9 mouse cellular contexts compared by ENCODE assay signal in the genomic region with DNA sequence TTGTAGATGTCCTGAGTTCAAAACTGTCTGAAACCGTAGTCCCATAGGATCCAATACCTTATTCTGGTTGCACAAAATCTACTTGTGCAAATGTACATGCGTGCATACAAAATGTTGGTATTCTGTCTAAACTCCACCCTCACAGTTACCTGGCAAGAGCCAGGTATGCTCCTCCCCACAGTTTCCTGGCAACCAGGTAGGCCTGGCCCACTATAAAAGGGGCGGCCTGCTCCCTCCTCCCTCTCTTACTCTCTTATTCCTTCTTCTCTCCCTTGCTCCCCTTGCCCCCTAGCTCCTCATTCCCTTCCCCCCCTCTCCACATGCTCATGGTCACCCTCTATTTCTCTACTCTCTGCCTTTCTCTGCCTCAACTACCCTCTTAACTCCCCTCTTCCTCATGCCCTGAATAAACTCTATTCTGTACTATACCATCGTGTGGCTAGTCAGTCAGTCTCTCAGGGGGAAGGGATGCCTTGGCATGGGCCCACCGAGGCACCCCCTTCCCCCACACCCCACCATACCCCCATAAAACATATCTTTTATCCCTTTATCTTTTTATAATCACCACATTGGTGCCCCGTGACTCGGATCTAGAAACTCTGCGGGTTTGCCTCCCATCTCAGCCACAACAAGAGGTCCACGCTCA. TPM values are rescaled to one million over a fixed set of nuclear protein-coding genes. Genes with fewer than 3 reads are reported as not detected.
DNase-seq lines count a peak whose midpoint lies in the region; ATAC-seq lines count a peak whose summit lies in the region.
"Had no signal": no experiment of that assay in that cellular context is flagged by ENCODE, and none has a peak within 500 bp of the region (broad histone marks: within the 10 kb centered on the region; RNA-seq: fewer than 3 reads in every experiment).

No protein-coding gene starts in this region.

- no peaks in the 10 kb centered on the region for H3K36me3 ChIP-seq in heart, embryonic 10.5 days
- H3K36me3 ChIP-seq in embryonic facial prominence, embryonic 15.5 days, result no peaks in the 10 kb centered on the region
- no peaks in the 10 kb centered on the region for H3K36me3 ChIP-seq in midbrain, embryonic 12.5 days

- intact Hi-C loops in heart, postnatal 36 days (cut with DNase I), result no loop called here

- DNase-seq in heart, embryonic 10.5 days (ENCODE audit: low spot score), result no peak
- DNase-seq in heart, postnatal 36 days, result no peak
- DNase-seq in kidney, postnatal 36 days, result peak; percentile 24 to 30
- no peak for DNase-seq in cerebellum, adult 18-20 months
- DNase-seq in cerebellum, postnatal 25 days, result no peak
- no peak for DNase-seq in urinary bladder, postnatal 10 days (ENCODE audit: low spot score)

- ATAC-seq in embryonic facial prominence, embryonic 15.5 days (ENCODE audit: insufficient number of reproducible peaks, low FRiP score, low TSS enrichment, low read depth), result no peak
- ATAC-seq in midbrain, embryonic 12.5 days (ENCODE audit: low FRiP score, low read depth), result peak; percentile 16; the same call in 1 of the 2 replicates

- H3K9me3 ChIP-seq in heart, embryonic 10.5 days, result no peaks in the 10 kb centered on the region
- no peaks in the 10 kb centered on the region for H3K9me3 ChIP-seq in embryonic facial prominence, embryonic 15.5 days (replicated peaks)
- no peaks in the 10 kb centered on the region for H3K9me3 ChIP-seq in midbrain, embryonic 12.5 days

- no peak overlapping the region for H3K9ac ChIP-seq in embryonic facial prominence, embryonic 15.5 days
- H3K9ac ChIP-seq in midbrain, embryonic 12.5 days (replicated peaks), result 0 out of 2 replicates have a peak overlapping the region, but pooled peaks have one; percentile 7

- H3K4me3 ChIP-seq in heart, embryonic 10.5 days, result peak overlapping the region; percentile 51; the same call in 1 of the 2 replicates
- peak overlapping the region; percentile 20; the same call in 1 of the 2 replicates for H3K4me3 ChIP-seq in embryonic facial prominence, embryonic 15.5 days (replicated peaks)
- no peak overlapping the region for H3K4me3 ChIP-seq in midbrain, embryonic 12.5 days
- H3K4me3 ChIP-seq: erythroblast, embryonic 14.5 days had no signal

- 79% methylated on average over 9 of the region's 9 CpGs for WGBS in heart, embryonic 10.5 days
- WGBS in embryonic facial prominence, embryonic 15.5 days, result 83% methylated on average over 9 of the region's 9 CpGs
- WGBS in midbrain, embryonic 12.5 days, result 76% methylated on average over 9 of the region's 9 CpGs

- peak overlapping the region; percentile 40 for H3K4me2 ChIP-seq in embryonic facial prominence, embryonic 15.5 days (replicated peaks)
- H3K4me2 ChIP-seq in midbrain, embryonic 12.5 days (replicated peaks), result peak overlapping the region; percentile 39

- H3K27me3 ChIP-seq in heart, embryonic 10.5 days (ENCODE audit: insufficient read depth, poor library complexity, severe bottlenecking), result no peaks in the 10 kb centered on the region
- no peaks in the 10 kb centered on the region for H3K27me3 ChIP-seq in embryonic facial prominence, embryonic 15.5 days
- H3K27me3 ChIP-seq in midbrain, embryonic 12.5 days, result no peaks in the 10 kb centered on the region

- peaks cover 11% of the 10 kb centered on the region for H3K4me1 ChIP-seq in heart, embryonic 10.5 days
- peaks cover 8% of the 10 kb centered on the region; the same call in 1 of the 2 replicates for H3K4me1 ChIP-seq in embryonic facial prominence, embryonic 15.5 days
- H3K4me1 ChIP-seq in midbrain, embryonic 12.5 days, result peaks cover 18% of the 10 kb centered on the region

- 0 out of 2 replicates have a peak overlapping the region, but pooled peaks have one; percentile 22 for H3K27ac ChIP-seq in heart, embryonic 10.5 days
- H3K27ac ChIP-seq in embryonic facial prominence, embryonic 15.5 days (replicated peaks), result no peak overlapping the region
- no peak overlapping the region for H3K27ac ChIP-seq in midbrain, embryonic 12.5 days (replicated peaks)

RNA-seq across cellular contexts. Expression of gene Galm, which starts 31.9 kb away (rescaled TPM):
- 7.5 and 8.6 TPM in 2 replicates for polyA plus RNA-seq in heart, embryonic 10.5 days (2016; fragmentation: Nextera tagmentation; extraction: Ambion mirVana)
- 10 to 100 TPM; 15.0 to 16.8 TPM for total RNA-seq in heart, postnatal 36 days (2021)
- polyA plus RNA-seq in embryonic facial prominence, embryonic 15.5 days (2015; fragmentation: Nextera tagmentation; extraction: Ambion mirVana), result 25.8 and 32.0 TPM in 2 replicates
- polyA plus RNA-seq in midbrain, embryonic 12.5 days (2016; fragmentation: Nextera tagmentation; extraction: Ambion mirVana), result 4.8 and 5.0 TPM in 2 replicates
- polyA plus RNA-seq: erythroblast, embryonic 14.5 days had no signal

RNA-seq across cellular contexts. Expression of gene Hnrnpll, which starts 33.2 kb away (rescaled TPM):
- polyA plus RNA-seq in heart, embryonic 10.5 days (2016; fragmentation: Nextera tagmentation; extraction: Ambion mirVana), result 52.2 and 76.3 TPM in 2 replicates
- 10 to 100 TPM; 21.0 to 24.5 TPM for total RNA-seq in heart, postnatal 36 days (2021)
- 54.9 and 59.8 TPM in 2 replicates for polyA plus RNA-seq in embryonic facial prominence, embryonic 15.5 days (2015; fragmentation: Nextera tagmentation; extraction: Ambion mirVana)
- 125 and 129 TPM in 2 replicates for polyA plus RNA-seq in midbrain, embryonic 12.5 days (2016; fragmentation: Nextera tagmentation; extraction: Ambion mirVana)

Comparison
In these comparisons a context has a peak if more than half of its experiments do, and no peak if none do; other contexts are left out.
1. DNase-seq: peak in kidney, postnatal 36 days (2 of 2); none in heart, embryonic 10.5 days (single experiment), heart, postnatal 36 days (0 of 2), cerebellum, adult 18-20 months (0 of 2), cerebellum, postnatal 25 days (0 of 2) and urinary bladder, postnatal 10 days (single experiment).